Mouse (Mus musculus): Measurements from ENCODE around the gene Foxo3. TPM values are rescaled to one million over a fixed set of nuclear protein-coding genes. Genes with fewer than 3 reads are reported as not detected.

Foxo3 gene
- total RNA-seq, 2 experiments from 2014 or later: 73.1 to 78.6 TPM

- no peak for DNase-seq (ENCODE audit: low spot score in 2 of 2)
- intact Hi-C loops (cut with DNase I): no loop called here
Measured at GRCm38 (mm10) chr10:42238296-42238695, 38.3 kb downstream of the Foxo3 start.

GRCm38 (mm10) chr10:42237556-42237955 is 39.0 kb downstream of the Foxo3 start:
- DNase-seq (ENCODE audit: low spot score in 2 of 2): no peak
- intact Hi-C loops (cut with DNase I): no loop called here

- intact Hi-C loops (cut with DNase I): no loop called here
- DNase-seq (ENCODE audit: low spot score in 2 of 2): no peak
Measured at GRCm38 (mm10) chr10:42235321-42235720, 41.2 kb downstream of the Foxo3 start.

GRCm38 (mm10) chr10:42232977-42233376 is 43.6 kb downstream of the Foxo3 start:
- DNase-seq (ENCODE audit: low spot score in 2 of 2): no peak
- intact Hi-C loops (cut with DNase I): no loop called here

GRCm38 (mm10) chr10:42231847-42232246 is 44.7 kb downstream of the Foxo3 start:
- DNase-seq (ENCODE audit: low spot score in 2 of 2): no peak
- intact Hi-C loops (cut with DNase I): no loop called here

GRCm38 (mm10) chr10:42231100-42231541 is 45.4 kb downstream of the Foxo3 start:
- intact Hi-C loops (cut with DNase I): no loop called here
- DNase-seq (ENCODE audit: low spot score in 2 of 2): no peak

GRCm38 (mm10) chr10:42230471-42231099 is 46.0 kb downstream of the Foxo3 start:
- intact Hi-C loops (cut with DNase I): no loop called here
- DNase-seq (ENCODE audit: low spot score in 2 of 2): no peak

- DNase-seq (ENCODE audit: low spot score in 2 of 2): no peak
- intact Hi-C loops (cut with DNase I): no loop called here
Measured at GRCm38 (mm10) chr10:42227751-42228241, 48.8 kb downstream of the Foxo3 start.

GRCm38 (mm10) chr10:42226176-42226575 is 50.4 kb downstream of the Foxo3 start:
- DNase-seq (ENCODE audit: low spot score in 2 of 2): no peak
- intact Hi-C loops (cut with DNase I): no loop called here

- intact Hi-C loops (cut with DNase I): no loop called here
- DNase-seq (ENCODE audit: low spot score in 2 of 2): no peak
Measured at GRCm38 (mm10) chr10:42225184-42225935, 51.2 kb downstream of the Foxo3 start.

- intact Hi-C loops (cut with DNase I): no loop called here
- no peak for DNase-seq (ENCODE audit: low spot score in 2 of 2)
Measured at GRCm38 (mm10) chr10:42221996-42222395, 54.6 kb downstream of the Foxo3 start.

GRCm38 (mm10) chr10:42221136-42221891 is 55.2 kb downstream of the Foxo3 start:
- DNase-seq (ENCODE audit: low spot score in 2 of 2): no peak
- intact Hi-C loops (cut with DNase I): no loop called here

- intact Hi-C loops (cut with DNase I): no loop called here
- DNase-seq (ENCODE audit: low spot score in 2 of 2): no peak
Measured at GRCm38 (mm10) chr10:42220418-42220952, 56.1 kb downstream of the Foxo3 start.

GRCm38 (mm10) chr10:42211407-42211806 is 65.1 kb downstream of the Foxo3 start:
- intact Hi-C loops (cut with DNase I): no loop called here
- DNase-seq (ENCODE audit: low spot score in 2 of 2): no peak

GRCm38 (mm10) chr10:42210641-42211040 is 65.9 kb downstream of the Foxo3 start:
- intact Hi-C loops (cut with DNase I): no loop called here
- no peak for DNase-seq (ENCODE audit: low spot score in 2 of 2)

GRCm38 (mm10) chr10:42209809-42210208 is 66.7 kb downstream of the Foxo3 start:
- DNase-seq (ENCODE audit: low spot score in 2 of 2): no peak
- intact Hi-C loops (cut with DNase I): no loop called here

GRCm38 (mm10) chr10:42207612-42208011 is 68.9 kb downstream of the Foxo3 start:
- intact Hi-C loops (cut with DNase I): no loop called here
- no peak for DNase-seq (ENCODE audit: low spot score in 2 of 2)

- peak in 1 of 2 experiments; percentile 27 for DNase-seq (ENCODE audit: low spot score in 2 of 2)
- intact Hi-C loops (cut with DNase I): no loop called here
Measured at GRCm38 (mm10) chr10:42204768-42205412, 71.7 kb downstream of the Foxo3 start.

GRCm38 (mm10) chr10:42203321-42204155 is 73.0 kb downstream of the Foxo3 start:
- intact Hi-C loops (cut with DNase I): no loop called here
- no peak for DNase-seq (ENCODE audit: low spot score in 2 of 2)
